ENCODE assay signal across 9 mouse cellular contexts in genomic region chr7:143466099-143466677, GRCm38 (mm10). TPM values are rescaled to one million over a fixed set of nuclear protein-coding genes. Genes with fewer than 3 reads are reported as not detected.
DNase-seq lines count a peak whose midpoint lies in the region; ATAC-seq and TF ChIP-seq lines count a peak whose summit lies in the region.
"Had no signal": no experiment of that assay in that cellular context is flagged by ENCODE, and none has a peak within 500 bp of the region (broad histone marks: within the 10 kb centered on the region; RNA-seq: fewer than 3 reads in every experiment).

No protein-coding gene starts in this region.

- 29% methylated on average over 14 of the region's 14 CpGs for WGBS in cerebellum, adult 2 months
- WGBS in hindbrain, embryonic 13.5 days = 38% methylated on average over 14 of the region's 14 CpGs

- no peaks in the 10 kb centered on the region for H3K9me3 ChIP-seq in hindbrain, embryonic 13.5 days
- peaks cover 16% of the 10 kb centered on the region for H3K9me3 ChIP-seq in megakaryocyte, embryonic 14.5 days

- peaks cover 3% of the 10 kb centered on the region; the same call in 1 of the 2 replicates for H3K27me3 ChIP-seq in cerebellum, adult 2 months (ENCODE audit: control insufficient read depth, insufficient read depth, low read length)
- peaks cover 23% of the 10 kb centered on the region for H3K27me3 ChIP-seq in hindbrain, embryonic 13.5 days
- peaks cover 85% of the 10 kb centered on the region for H3K27me3 ChIP-seq in megakaryocyte, embryonic 14.5 days (replicated peaks)

- TF ChIP-seq POLR2A in cerebellum, adult 2 months (IDR thresholded peaks at IDR 0.05; ENCODE audit: borderline replicate concordance, insufficient read depth, low read length) = no peak

- peak; percentile 90 for TF ChIP-seq CTCF in cerebellum, adult 2 months (IDR thresholded peaks at IDR 0.05; ENCODE audit: borderline replicate concordance, insufficient read depth, low read depth, low read length)
- peak; percentile 98 for TF ChIP-seq CTCF in left cerebral cortex, adult 2 months (IDR thresholded peaks at IDR 0.05)

- no peak overlapping the region for H3K4me3 ChIP-seq in cerebellum, adult 2 months (replicated peaks; ENCODE audit: insufficient read depth, low read depth, low read length)
- H3K4me3 ChIP-seq in hindbrain, embryonic 13.5 days = no peak overlapping the region
- no peak overlapping the region for H3K4me3 ChIP-seq in left cerebral cortex, adult 2 months
- H3K4me3 ChIP-seq in megakaryocyte, embryonic 14.5 days (replicated peaks) = peak overlapping the region; percentile 4

- no peaks in the 10 kb centered on the region for H3K36me3 ChIP-seq in hindbrain, embryonic 13.5 days
- H3K36me3 ChIP-seq in megakaryocyte, embryonic 14.5 days (replicated peaks; ENCODE audit: low read length) = no peaks in the 10 kb centered on the region

- ATAC-seq in hindbrain, embryonic 13.5 days (ENCODE audit: low FRiP score) = peak; percentile 11; the same call in 1 of the 2 replicates

- H3K9ac ChIP-seq in hindbrain, embryonic 13.5 days = no peak overlapping the region

- DNase-seq in MEL-GATA-1-ER (ENCODE audit: extremely low read depth, low read depth) = peak; percentile 65
- DNase-seq in cerebellum, adult 2 months = peak; percentile 57 to 81
- peak; percentile 63 to 84 for DNase-seq in frontal cortex, postnatal 14 days (ENCODE audit: low spot score in 2 of 2)
- peak; percentile 80 to 90 for DNase-seq in left cerebral cortex, adult 2 months (ENCODE audit: extremely low spot score in 1 of 2, low spot score in 2 of 2)
- peak; percentile 77 to 84 for DNase-seq in right cerebral cortex, postnatal 10 days (ENCODE audit: low spot score in 2 of 2)
- peak; percentile 80 for DNase-seq in urinary bladder, postnatal 14 days (ENCODE audit: low spot score)

- intact Hi-C loops in left cerebral cortex, adult 2 months (cut with DNase I) = loop anchor here (1.0 to 10.0 kb wide), 3 partner anchors 313 to 571 kb away; partner anchors contain the start of gene Tspan32

- no peak overlapping the region for H3K27ac ChIP-seq in cerebellum, adult 2 months (ENCODE audit: insufficient read depth, low read length)
- H3K27ac ChIP-seq in hindbrain, embryonic 13.5 days = no peak overlapping the region
- no peak overlapping the region for H3K27ac ChIP-seq in left cerebral cortex, adult 2 months
- H3K27ac ChIP-seq: macrophage had no signal

- no peak overlapping the region for H3K4me2 ChIP-seq in hindbrain, embryonic 13.5 days

- H3K4me1 ChIP-seq in cerebellum, adult 2 months (ENCODE audit: control insufficient read depth, insufficient read depth, low read length) = no peaks in the 10 kb centered on the region
- peaks cover 26% of the 10 kb centered on the region for H3K4me1 ChIP-seq in hindbrain, embryonic 13.5 days (replicated peaks)
- H3K4me1 ChIP-seq in megakaryocyte, embryonic 14.5 days = peaks cover 25% of the 10 kb centered on the region

RNA-seq across cellular contexts. Expression of gene Cdkn1c, which starts 5.3 kb away (rescaled TPM):
- 8.2 and 12.4 TPM in 2 replicates for polyA plus RNA-seq in cerebellum, adult 2 months (2012; rRNA removed)
- 359 and 375 TPM in 2 replicates for polyA plus RNA-seq in hindbrain, embryonic 13.5 days (2015; fragmentation: Nextera tagmentation; extraction: Ambion mirVana)
- total RNA-seq in left cerebral cortex, adult 2 months (2021) = 10 to 100 TPM; 10.3 to 10.7 TPM
- polyA plus RNA-seq in megakaryocyte, embryonic 14.5 days (2012; ENCODE audit: insufficient read depth, low replicate concordance) = 0.66 TPM in 1 of 2 replicates, not detected in the other

RNA-seq across cellular contexts. Expression of gene Slc22a18, which starts 7.3 kb away (rescaled TPM):
- polyA plus RNA-seq in cerebellum, adult 2 months (2012; rRNA removed) = 0.87 and 0.90 TPM in 2 replicates
- 0.60 and 0.78 TPM in 2 replicates for polyA plus RNA-seq in hindbrain, embryonic 13.5 days (2015; fragmentation: Nextera tagmentation; extraction: Ambion mirVana)
- under 1 TPM; 0.58 to 0.81 TPM for total RNA-seq in left cerebral cortex, adult 2 months (2021)
- polyA plus RNA-seq in megakaryocyte, embryonic 14.5 days (2012; ENCODE audit: insufficient read depth, low replicate concordance) = 0.32 TPM in 1 of 2 replicates, not detected in the other

RNA-seq across cellular contexts. Expression of gene Phlda2, which starts 36.8 kb away (rescaled TPM):
- polyA plus RNA-seq in cerebellum, adult 2 months (2012; rRNA removed) = not detected in 2 replicates
- polyA plus RNA-seq in hindbrain, embryonic 13.5 days (2015; fragmentation: Nextera tagmentation; extraction: Ambion mirVana) = 0.53 and 1.5 TPM in 2 replicates
- not detected for total RNA-seq in left cerebral cortex, adult 2 months (2021)
- polyA plus RNA-seq in megakaryocyte, embryonic 14.5 days (2012; ENCODE audit: insufficient read depth, low replicate concordance) = 2.3 TPM in 1 of 2 replicates, not detected in the other
- polyA plus RNA-seq: macrophage had no signal

Comparison
In these comparisons a context has a peak if more than half of its experiments do, and no peak if none do; other contexts are left out.
1. RNA of gene Cdkn1c, which starts 5.3 kb away (polyA plus RNA-seq): 359 to 375 TPM in hindbrain, embryonic 13.5 days; 8.2 to 12.4 TPM in cerebellum, adult 2 months and 0.66 TPM in megakaryocyte, embryonic 14.5 days; every median in the first group is over 10 times any median in the second.
2. Peak in every context shown above with its lines, with median percentiles within 50 percentile points of each other: DNase-seq.